Mouse (Mus musculus): ENCODE results near the gene Wfdc6a. TPM values are rescaled to one million over a fixed set of nuclear protein-coding genes. Genes with fewer than 3 reads are reported as not detected.

Gene Wfdc6a
- total RNA-seq, 2 experiments from 2014 or later: not detected

GRCm38 (mm10) chr2:164550895-164551269 lies 34.4 kb downstream of the Wfdc6a start:
- no peak for DNase-seq (ENCODE audit: low spot score)

- no peak for DNase-seq (ENCODE audit: low spot score)
Observed at GRCm38 (mm10) chr2:164549963-164550894, 35.0 kb downstream of the Wfdc6a start.

GRCm38 (mm10) chr2:164549338-164549737 lies 35.9 kb downstream of the Wfdc6a start:
- DNase-seq (ENCODE audit: low spot score): no peak

GRCm38 (mm10) chr2:164544454-164545097 lies 40.7 kb downstream of the Wfdc6a start:
- DNase-seq (ENCODE audit: low spot score): no peak

GRCm38 (mm10) chr2:164543745-164544144 lies 41.5 kb downstream of the Wfdc6a start:
- no peak for DNase-seq (ENCODE audit: low spot score)

- no peak for DNase-seq (ENCODE audit: low spot score)
Observed at GRCm38 (mm10) chr2:164542598-164542997, 42.6 kb downstream of the Wfdc6a start.

- no peak for DNase-seq (ENCODE audit: low spot score)
Observed at GRCm38 (mm10) chr2:164542132-164542531, 43.1 kb downstream of the Wfdc6a start.

GRCm38 (mm10) chr2:164540652-164541427 lies 44.4 kb downstream of the Wfdc6a start:
- DNase-seq (ENCODE audit: low spot score): no peak

GRCm38 (mm10) chr2:164537003-164537402 lies 48.2 kb downstream of the Wfdc6a start:
- no peak for DNase-seq (ENCODE audit: low spot score)

GRCm38 (mm10) chr2:164534315-164534714 lies 50.9 kb downstream of the Wfdc6a start:
- DNase-seq (ENCODE audit: low spot score): no peak

GRCm38 (mm10) chr2:164531169-164531568 lies 54.1 kb downstream of the Wfdc6a start:
- peak; percentile 58 for DNase-seq (ENCODE audit: low spot score)

Other genes with a start within 250 kb of the Wfdc6a start
- under 1 TPM in 1 of 2 experiments, not detected in 1; 0.73 TPM for gene Slpi, start 196.4 kb downstream of the Wfdc6a start, total RNA-seq (2021)
- gene Rbpjl, start 182.3 kb downstream of the Wfdc6a start, total RNA-seq (2021): not detected
- under 1 TPM; 0.59 to 0.78 TPM for gene Matn4, start 180.3 kb downstream of the Wfdc6a start, total RNA-seq (2021)
- gene Sdc4, start 141.6 kb downstream of the Wfdc6a start, total RNA-seq (2021): 10 to 100 TPM; 62.6 to 77.3 TPM
- gene Sys1, start 128.5 kb downstream of the Wfdc6a start, total RNA-seq (2021): 10 to 100 TPM; 26.0 to 26.2 TPM
- gene Gm20458, start 124.5 kb downstream of the Wfdc6a start, total RNA-seq (2021): 1 to 10 TPM; 3.8 to 6.5 TPM
- not detected for gene Trp53tg5, start 111.7 kb downstream of the Wfdc6a start, total RNA-seq (2021)
- gene Dbndd2, start 99.3 kb downstream of the Wfdc6a start, total RNA-seq (2021): 10 to 100 TPM; 22.8 to 24.5 TPM
- 10 to 100 TPM; 31.4 to 32.6 TPM for gene Pigt, start 87.9 kb downstream of the Wfdc6a start, total RNA-seq (2021)
- not detected for gene Wfdc2, start 23.0 kb downstream of the Wfdc6a start, total RNA-seq (2021)
- gene Spint3, start 12.0 kb downstream of the Wfdc6a start, total RNA-seq (2021): not detected
- gene Eppin, start 8.1 kb upstream of the Wfdc6a start, total RNA-seq (2021): not detected
- gene Wfdc6b, start 28.1 kb upstream of the Wfdc6a start, total RNA-seq (2021): not detected
- not detected for gene Wfdc8, start 28.2 kb upstream of the Wfdc6a start, total RNA-seq (2021)
- gene Wfdc16, start 53.3 kb upstream of the Wfdc6a start, total RNA-seq (2021): not detected
- gene Wfdc10, start 70.6 kb upstream of the Wfdc6a start, total RNA-seq (2021): not detected
- not detected for gene Wfdc9, start 71.1 kb upstream of the Wfdc6a start, total RNA-seq (2021)
- gene Wfdc11, start 88.6 kb upstream of the Wfdc6a start, total RNA-seq (2021): not detected
- not detected for gene Wfdc13, start 99.7 kb upstream of the Wfdc6a start, total RNA-seq (2021)
- gene Spint4, start 113.1 kb upstream of the Wfdc6a start, total RNA-seq (2021): not detected
- not detected for gene Spint5, start 129.9 kb upstream of the Wfdc6a start, total RNA-seq (2021)
- not detected for gene Wfdc3, start 160.5 kb upstream of the Wfdc6a start, total RNA-seq (2021)
- 10 to 100 TPM; 15.7 to 20.7 TPM for gene Dnttip1, start 160.5 kb upstream of the Wfdc6a start, total RNA-seq (2021)
- gene Ube2c, start 184.5 kb upstream of the Wfdc6a start, total RNA-seq (2021): under 1 TPM; 0.41 to 0.50 TPM
- over 10,000 TPM; 18,106 to 19,583 TPM for gene Tnnc2, start 194.5 kb upstream of the Wfdc6a start, total RNA-seq (2021)
- 10 to 100 TPM; 20.0 to 24.3 TPM for gene Snx21, start 200.4 kb upstream of the Wfdc6a start, total RNA-seq (2021)
- gene Acot8, start 219.4 kb upstream of the Wfdc6a start, total RNA-seq (2021): 1 to 10 TPM; 8.0 to 8.2 TPM
- gene Zswim3, start 219.7 kb upstream of the Wfdc6a start, total RNA-seq (2021): 1 to 10 TPM; 1.5 TPM
- 1 to 10 TPM; 5.6 to 5.8 TPM for gene Zswim1, start 237.2 kb upstream of the Wfdc6a start, total RNA-seq (2021)
- gene Spata25, start 243.1 kb upstream of the Wfdc6a start, total RNA-seq (2021): not detected
- gene Ctsa, start 247.4 kb upstream of the Wfdc6a start, total RNA-seq (2021): 10 to 100 TPM; 51.3 to 55.9 TPM
- 10 to 100 TPM; 37.2 to 41.0 TPM for gene Neurl2, start 248.0 kb upstream of the Wfdc6a start, total RNA-seq (2021)

Measured in gastrocnemius, adult 18-20 months (tissue).